Mouse (Mus musculus): ENCODE measurements at regions not wholly inside any gene's neighbourhood (a gene's known extent, or its start where the extent isn't known, plus 50 kb on each side); places are given as distances from the start of the nearest gene placed in this dataset.

DNA sequence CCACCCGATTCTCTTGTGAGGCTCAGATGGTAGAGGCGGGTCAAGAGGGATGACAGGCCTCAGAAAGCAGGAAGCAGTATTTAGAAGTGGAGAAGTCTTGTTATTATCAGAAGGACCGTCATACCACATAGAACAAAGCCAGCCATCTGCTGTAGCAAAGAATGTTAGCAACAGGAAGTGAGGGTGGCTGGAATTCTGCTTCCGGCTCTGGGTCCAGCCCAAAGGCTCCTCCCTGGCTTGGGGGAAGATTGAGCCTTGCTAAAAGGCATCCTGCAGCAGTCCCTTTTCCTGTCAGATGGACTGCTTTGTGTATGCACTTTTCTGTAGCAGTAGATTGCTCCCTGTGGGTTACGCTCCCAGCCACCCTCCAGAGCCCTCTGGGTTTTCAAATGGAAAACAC is 61.9 kb upstream of the Lta4h start:
- TF ChIP-seq CTCF (IDR thresholded peaks at IDR 0.05; ENCODE audit: low read depth) = no peak
- TF ChIP-seq EP300 (IDR thresholded peaks at IDR 0.05; ENCODE audit: low read depth) = 0 out of 2 replicates have a peak, but pooled peaks have one; percentile 14
